Mouse (Mus musculus) forebrain, embryonic 11.5 days (tissue): Measurements from ENCODE around the gene Sntg2. TPM values are rescaled to one million over a fixed set of nuclear protein-coding genes. Genes with fewer than 3 reads are reported as not detected.

Experiments
- ATAC-seq: fragments of 200-750 bp; cut with Nextera tagmentation; replicated peaks from 2 replicates; pipeline ENCODE4 v1.8.0; 2017; ENCODE audit warnings: moderate TSS enrichment; ENCODE audit not compliant: low FRiP score
- DNase-seq: peaks from one replicate; pipeline ENCODE4 v3.0.0-alpha.2; 2017; ENCODE audit warnings: low spot score
- H3K27ac ChIP-seq: fragments of 300-500 bp; sonication (generic); 2 replicates; pipeline ENCODE4 v1.5.1; 2014; ENCODE audit warnings: low read depth, low read length
- H3K27me3 ChIP-seq: fragments of 300-500 bp; sonication (generic); 2 replicates; pipeline ENCODE4 v1.6.1; 2014; ENCODE audit warnings: mild to moderate bottlenecking, low read length, mixed read lengths; ENCODE audit not compliant: control insufficient read depth, insufficient read depth
- H3K36me3 ChIP-seq: fragments of 300-500 bp; sonication (generic); 2 replicates; pipeline ENCODE4 v1.6.1; 2014; ENCODE audit warnings: mild to moderate bottlenecking, low read length, moderate library complexity, mixed read lengths; ENCODE audit not compliant: control insufficient read depth, insufficient read depth
- H3K4me1 ChIP-seq: fragments of 300-500 bp; sonication (generic); replicated peaks from 2 replicates; pipeline ENCODE4 v1.6.1; 2014; ENCODE audit warnings: low read length, mixed read lengths; ENCODE audit not compliant: control insufficient read depth, insufficient read depth
- H3K4me2 ChIP-seq: fragments of 300-500 bp; sonication (generic); 2 replicates; pipeline ENCODE4 v1.6.1; 2014; ENCODE audit warnings: low read depth, mild to moderate bottlenecking, low read length, moderate library complexity, mixed read lengths; ENCODE audit not compliant: severe bottlenecking
- H3K4me3 ChIP-seq: fragments of 300-500 bp; sonication (generic); 2 replicates; pipeline ENCODE4 v1.5.1; 2014; ENCODE audit warnings: low read depth, low read length
- H3K9ac ChIP-seq: fragments of 300-500 bp; sonication (generic); 2 replicates; pipeline ENCODE4 v1.6.1; 2014; ENCODE audit warnings: low read length
- H3K9me3 ChIP-seq: fragments of 300-500 bp; sonication (generic); 2 replicates; pipeline ENCODE4 v1.6.1; 2016; ENCODE audit warnings: low read length, mixed read lengths; ENCODE audit not compliant: control insufficient read depth
- WGBS: fragments of 180-500 bp; shearing (Covaris S2); extraction: QIAGEN DNeasy Blood & Tissue Kit; methylation state at CpG from one replicate; pipeline ENCODE4 v1.1.7; 2014; 5-methylcytosine and 5-hydroxymethylcytosine counted together
- polyA plus RNA-seq: library from polyadenylated mRNA; unstranded; fragments of >200 nt; fragmentation: Nextera tagmentation; extraction: Ambion mirVana; gene quantifications from 2 replicates; pipeline ENCODE4 v1.2.1, GENCODE M21; 2014

Sntg2 gene
- polyA plus RNA-seq, 1 experiment from 2014 or later, result 0.44 TPM

- DNase-seq (no peak), ATAC-seq (no peak)
- no peak overlapping the region for H3K9ac ChIP-seq
- H3K4me1 ChIP-seq, result no peaks in the 10 kb centered on the region
- 78% methylated on average over 4 of the region's 4 CpGs for WGBS
- no peak overlapping the region for H3K27ac ChIP-seq
- no peaks in the 10 kb centered on the region for H3K27me3 ChIP-seq
- H3K36me3 ChIP-seq, result no peaks in the 10 kb centered on the region
- no peak overlapping the region for H3K4me3 ChIP-seq
- no peaks in the 10 kb centered on the region for H3K9me3 ChIP-seq
- no peak overlapping the region for H3K4me2 ChIP-seq
These were observed 168.7 kb downstream of the Sntg2 start for GRCm38 (mm10) chr12:30204457-30204856.

- WGBS, result 96% methylated on average over 1 of the region's 1 CpGs
- Histone ChIP-seq H3K9me3 (no peaks in the 10 kb centered on the region), H3K4me2 (no peak overlapping the region), H3K36me3 (no peaks in the 10 kb centered on the region), H3K27me3 (no peaks in the 10 kb centered on the region), H3K4me1 (no peaks in the 10 kb centered on the region), H3K4me3 (no peak overlapping the region), H3K9ac (no peak overlapping the region), H3K27ac (no peak overlapping the region)
- no peak for DNase-seq
- no peak for ATAC-seq
These were observed 170.4 kb downstream of the Sntg2 start for GRCm38 (mm10) chr12:30202763-30203162.

DNA sequence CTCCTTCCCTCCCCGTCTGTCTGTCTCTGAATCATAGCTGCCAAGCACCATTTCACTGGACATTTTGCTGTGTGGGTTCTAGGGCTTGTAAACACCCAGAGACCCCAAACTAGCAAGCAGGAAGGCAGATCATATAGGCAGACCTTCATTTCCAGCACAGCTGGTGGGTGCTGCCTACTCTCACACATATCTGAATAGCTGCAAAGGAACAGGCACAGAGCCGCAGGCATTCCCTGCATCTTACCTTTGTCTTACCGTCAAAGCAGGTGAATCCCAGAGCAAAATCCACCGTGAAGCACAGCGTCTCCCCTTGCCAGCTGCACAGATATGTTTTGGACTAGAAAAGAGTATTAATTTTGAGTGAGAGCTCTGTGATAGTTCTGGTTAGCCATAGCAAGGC, 172.1 kb downstream of the Sntg2 start:
- Histone ChIP-seq H3K27ac (no peak overlapping the region), H3K4me3 (no peak overlapping the region), H3K9me3 (no peaks in the 10 kb centered on the region), H3K9ac (no peak overlapping the region), H3K36me3 (no peaks in the 10 kb centered on the region), H3K27me3 (no peaks in the 10 kb centered on the region), H3K4me2 (no peak overlapping the region), H3K4me1 (no peaks in the 10 kb centered on the region)
- DNase-seq (no peak), ATAC-seq (no peak)
- 82% methylated on average over 5 of the region's 5 CpGs for WGBS

GRCm38 (mm10) chr12:30200621-30201020, 172.6 kb downstream of the Sntg2 start:
- DNase-seq, result no peak
- Histone ChIP-seq H3K27ac (no peak overlapping the region), H3K4me3 (no peak overlapping the region), H3K4me1 (no peaks in the 10 kb centered on the region), H3K9ac (no peak overlapping the region), H3K4me2 (no peak overlapping the region), H3K36me3 (no peaks in the 10 kb centered on the region), H3K9me3 (no peaks in the 10 kb centered on the region), H3K27me3 (no peaks in the 10 kb centered on the region)
- WGBS, result 89% methylated on average over 7 of the region's 7 CpGs
- no peak for ATAC-seq

DNA sequence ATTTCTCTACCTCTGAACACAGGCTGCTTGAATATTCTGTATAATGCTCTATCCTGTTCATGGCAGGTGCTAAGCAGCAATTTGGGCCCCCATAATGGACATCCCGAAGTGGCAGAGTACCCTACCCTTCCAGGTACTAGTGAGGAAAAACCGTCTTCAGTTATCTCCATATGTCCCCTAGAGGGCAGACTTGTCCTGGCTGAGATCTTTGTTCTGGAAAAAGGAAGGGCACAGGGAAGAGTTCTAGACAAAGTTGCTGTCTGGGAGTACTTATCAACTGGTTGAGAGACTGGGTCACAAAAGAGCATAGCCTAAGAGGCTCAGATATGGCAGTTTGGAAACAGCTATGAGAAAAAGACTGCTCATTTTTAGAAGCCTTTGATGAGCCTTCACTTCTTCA, 173.4 kb downstream of the Sntg2 start:
- no peaks in the 10 kb centered on the region for H3K36me3 ChIP-seq
- DNase-seq (no peak), ATAC-seq (no peak)
- H3K27me3 ChIP-seq, result no peaks in the 10 kb centered on the region
- no peaks in the 10 kb centered on the region for H3K4me1 ChIP-seq
- no peak overlapping the region for H3K4me3 ChIP-seq
- no peak overlapping the region for H3K9ac ChIP-seq
- no peak overlapping the region for H3K27ac ChIP-seq
- 39% methylated on average over 2 of the region's 2 CpGs for WGBS
- no peaks in the 10 kb centered on the region for H3K9me3 ChIP-seq
- H3K4me2 ChIP-seq, result no peak overlapping the region

- WGBS, result 73% methylated on average over 1 of the region's 1 CpGs
- Histone ChIP-seq H3K4me2 (no peak overlapping the region), H3K9ac (no peak overlapping the region), H3K9me3 (no peaks in the 10 kb centered on the region), H3K36me3 (no peaks in the 10 kb centered on the region), H3K27ac (no peak overlapping the region), H3K4me3 (no peak overlapping the region), H3K27me3 (no peaks in the 10 kb centered on the region), H3K4me1 (no peaks in the 10 kb centered on the region)
- DNase-seq (no peak), ATAC-seq (no peak)
These were observed 174.9 kb downstream of the Sntg2 start for GRCm38 (mm10) chr12:30198250-30198649.

DNA sequence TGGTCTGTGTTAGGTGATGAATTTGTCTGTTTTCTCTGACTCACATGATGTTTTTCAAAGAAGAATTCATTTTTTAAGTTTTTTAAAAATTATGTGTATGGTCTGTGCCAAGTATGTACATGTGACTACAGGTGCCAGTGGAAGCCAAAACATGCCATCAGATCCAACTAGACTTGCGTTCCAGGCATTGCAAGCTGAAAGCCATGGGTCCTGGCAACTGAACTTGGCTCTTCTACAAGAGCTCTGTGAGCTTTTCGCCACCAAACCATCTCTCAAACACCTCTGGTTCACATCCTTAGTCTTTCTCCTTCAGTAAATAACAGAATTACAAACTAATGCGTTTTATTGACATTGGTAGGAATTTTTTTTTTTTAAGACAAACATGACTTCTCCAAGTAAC, 191.5 kb downstream of the Sntg2 start:
- 86% methylated on average over 3 of the region's 3 CpGs for WGBS

DNA sequence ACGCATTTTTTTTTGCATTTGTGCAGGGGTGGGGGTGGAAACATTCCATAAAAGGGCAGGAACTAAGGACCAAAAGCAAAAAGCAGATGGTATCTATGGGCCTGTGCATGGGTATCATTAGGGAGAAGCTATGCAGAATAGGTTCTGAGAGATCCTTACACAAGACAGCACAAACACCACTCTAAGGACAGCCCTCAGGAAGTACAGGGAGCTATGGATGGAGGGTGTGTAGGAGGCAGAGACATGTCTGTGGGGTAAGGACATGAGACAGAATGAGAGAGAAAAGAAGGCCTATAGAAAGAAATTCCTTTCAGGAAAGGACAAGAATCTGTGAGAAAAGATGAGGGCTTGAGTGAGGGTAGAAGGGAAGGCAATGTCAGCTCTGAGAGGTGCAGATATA, 193.6 kb downstream of the Sntg2 start:
- DNase-seq (no peak), ATAC-seq (no peak)
- H3K4me1 ChIP-seq, result no peaks in the 10 kb centered on the region
- H3K36me3 ChIP-seq, result no peaks in the 10 kb centered on the region
- no peaks in the 10 kb centered on the region for H3K9me3 ChIP-seq
- H3K4me2 ChIP-seq, result no peak overlapping the region
- WGBS, result 96% methylated on average over 1 of the region's 1 CpGs
- H3K27me3 ChIP-seq, result no peaks in the 10 kb centered on the region
- no peak overlapping the region for H3K4me3 ChIP-seq
- no peak overlapping the region for H3K27ac ChIP-seq
- H3K9ac ChIP-seq, result no peak overlapping the region

More for the DNA sequence above, 191.5 kb downstream of the Sntg2 start:
- ATAC-seq (no peak), DNase-seq (no peak)
- no peaks in the 10 kb centered on the region for H3K4me1 ChIP-seq
- H3K27me3 ChIP-seq, result no peaks in the 10 kb centered on the region
- H3K27ac ChIP-seq, result no peak overlapping the region
- no peak overlapping the region for H3K4me2 ChIP-seq
- no peaks in the 10 kb centered on the region for H3K9me3 ChIP-seq
- H3K4me3 ChIP-seq, result no peak overlapping the region
- no peak overlapping the region for H3K9ac ChIP-seq
- H3K36me3 ChIP-seq, result no peaks in the 10 kb centered on the region

GRCm38 (mm10) chr12:30177966-30178365, 195.2 kb downstream of the Sntg2 start:
- Histone ChIP-seq H3K27ac (no peak overlapping the region), H3K4me1 (no peaks in the 10 kb centered on the region), H3K36me3 (no peaks in the 10 kb centered on the region), H3K9ac (no peak overlapping the region), H3K4me3 (no peak overlapping the region), H3K9me3 (no peaks in the 10 kb centered on the region), H3K27me3 (no peaks in the 10 kb centered on the region), H3K4me2 (no peak overlapping the region)
- DNase-seq, result no peak
- 94% methylated on average over 6 of the region's 6 CpGs for WGBS
- no peak for ATAC-seq
